21 mouse cellular contexts compared by ENCODE assay signal in the genomic region with DNA sequence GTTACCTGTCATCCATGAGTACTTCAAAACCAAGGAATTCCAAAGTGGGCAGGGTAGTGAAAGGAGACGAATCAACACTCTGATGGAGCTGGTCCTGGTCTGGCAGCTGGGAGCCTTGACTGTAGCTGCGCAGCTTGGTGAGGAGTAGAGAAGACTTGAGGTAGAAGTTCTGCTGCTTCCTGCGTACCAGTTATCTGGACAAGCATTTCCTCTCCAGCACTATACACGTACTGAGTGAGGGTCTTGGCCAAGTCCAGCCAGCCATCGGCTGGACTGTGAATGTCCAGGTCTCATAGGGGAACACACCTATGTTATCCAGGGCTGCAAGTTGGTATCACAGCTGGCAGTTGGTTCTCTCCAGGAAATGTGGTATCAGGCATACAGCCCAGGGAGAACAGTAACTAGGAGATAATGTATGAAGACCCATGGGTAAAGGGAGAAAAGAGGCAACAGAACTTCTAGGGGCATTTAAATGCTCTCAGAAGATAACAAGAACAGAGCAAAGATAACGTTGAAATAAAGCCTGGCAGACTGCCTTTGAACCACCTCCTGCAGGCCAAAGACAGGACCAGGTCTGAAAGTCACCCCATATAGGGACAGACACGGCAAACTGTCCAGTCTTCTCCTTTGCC. TPM values are rescaled to one million over a fixed set of nuclear protein-coding genes. Genes with fewer than 3 reads are reported as not detected.
"Had no signal": no experiment of that assay in that cellular context is flagged by ENCODE, and none has a peak within 500 bp of the region (broad histone marks: within the 10 kb centered on the region; RNA-seq: fewer than 3 reads in every experiment).

No protein-coding gene starts in this region.

- DNase-seq: kidney, adult 9 months; kidney, postnatal 36 days; left cerebral cortex, postnatal 4 days; lung, adult 18-20 months; retina, postnatal 1 day; right cerebral cortex, postnatal 4 days; spleen, adult 18-20 months; thymus, adult 18-20 months; thymus, postnatal 14 days had no signal

- H3K4me2 ChIP-seq: limb, embryonic 13.5 days; midbrain, embryonic 15.5 days; neural tube, embryonic 13.5 days had no signal

- H3K9me3 ChIP-seq: limb, embryonic 13.5 days; midbrain, embryonic 10.5 days; midbrain, embryonic 15.5 days; neural tube, embryonic 13.5 days had no signal

- ATAC-seq: intestine, postnatal 0 days; midbrain, embryonic 15.5 days had no signal

- H3K27ac ChIP-seq: kidney, postnatal 0 days; limb, embryonic 13.5 days; midbrain, embryonic 10.5 days; midbrain, embryonic 15.5 days; neural tube, embryonic 13.5 days had no signal

- H3K9ac ChIP-seq: limb, embryonic 13.5 days; midbrain, embryonic 15.5 days; neural tube, embryonic 13.5 days had no signal

- H3K4me3 ChIP-seq: limb, embryonic 13.5 days; midbrain, embryonic 10.5 days; midbrain, embryonic 15.5 days; neural tube, embryonic 13.5 days had no signal

RNA-seq across cellular contexts. Expression of a gene that starts 10.6 kb away (rescaled TPM):
- polyA plus RNA-seq: kidney, postnatal 0 days; stomach, embryonic 14.5 days had no signal

RNA-seq across cellular contexts. Expression of a gene that starts 29.0 kb away (rescaled TPM):
- total RNA-seq: layer of hippocampus, adult 8-10 months; layer of hippocampus, postnatal 14 days; left cerebral cortex, adult 18-20 months; left cerebral cortex, postnatal 10 days; left cerebral cortex, postnatal 4 days had no signal
- polyA plus RNA-seq: urinary bladder, adult 2 months had no signal
